Mouse (Mus musculus) forebrain, postnatal 0 days (tissue): ENCODE results near the gene Lhfp. TPM values are rescaled to one million over a fixed set of nuclear protein-coding genes. Genes with fewer than 3 reads are reported as not detected.

Experiments
- ATAC-seq: fragments of 200-750 bp; cut with Nextera tagmentation; 2 replicates; pipeline ENCODE4 v1.8.0; 2017; ENCODE audit warnings: mild to moderate bottlenecking, moderate library complexity
- DNase-seq: peaks from one replicate; pipeline ENCODE4 v3.0.0-alpha.2; 2015
- H3K27ac ChIP-seq: fragments of 300-500 bp; sonication (generic); 2 replicates; pipeline ENCODE4 v1.5.1; 2014; ENCODE audit warnings: low read depth, mild to moderate bottlenecking, antibody characterized with exemption, low read length, moderate library complexity, mixed read lengths
- H3K27me3 ChIP-seq: fragments of 300-500 bp; sonication (generic); 2 replicates; pipeline ENCODE4 v1.6.1; 2014; ENCODE audit warnings: mild to moderate bottlenecking, low read length, mixed read lengths; ENCODE audit not compliant: insufficient read depth
- H3K36me3 ChIP-seq: fragments of 300-500 bp; sonication (generic); 2 replicates; pipeline ENCODE4 v1.6.1; 2014; ENCODE audit warnings: mild to moderate bottlenecking, moderate library complexity; ENCODE audit not compliant: insufficient read depth
- H3K4me1 ChIP-seq: fragments of 300-500 bp; sonication (generic); 2 replicates; pipeline ENCODE4 v1.6.1; 2014; ENCODE audit warnings: antibody characterized with exemption; ENCODE audit not compliant: insufficient read depth
- H3K4me2 ChIP-seq: fragments of 300-500 bp; sonication (generic); 2 replicates; pipeline ENCODE4 v1.6.1; 2014; ENCODE audit warnings: low read depth, mild to moderate bottlenecking, moderate library complexity
- H3K4me3 ChIP-seq: fragments of 300-500 bp; sonication (generic); 2 replicates; pipeline ENCODE4 v1.5.1; 2014; ENCODE audit warnings: low read depth, low read length, mixed read lengths
- H3K9ac ChIP-seq: fragments of 300-500 bp; sonication (generic); 2 replicates; pipeline ENCODE4 v1.6.1; 2014; ENCODE audit warnings: mild to moderate bottlenecking
- H3K9me3 ChIP-seq: fragments of 300-500 bp; sonication (generic); 2 replicates; pipeline ENCODE4 v1.6.1; 2016; ENCODE audit warnings: low read length
- CTCF ChIP-seq: sonication (generic); IDR thresholded peaks from 2 replicates; pipeline ENCODE4 v1.5.1; 2016; ENCODE audit warnings: antibody characterized with exemption, control low read depth, low read depth
- WGBS: fragments of 180-500 bp; shearing (Covaris S2); extraction: QIAGEN DNeasy Blood & Tissue Kit; methylation state at CpG from one replicate; pipeline ENCODE4 v1.1.7; 2014; 5-methylcytosine and 5-hydroxymethylcytosine counted together
- polyA plus RNA-seq: library from polyadenylated mRNA; unstranded; fragments of >200 nt; fragmentation: Nextera tagmentation; extraction: Ambion mirVana; gene quantifications from 2 replicates; pipeline ENCODE4 v1.2.1, GENCODE M21; 2015
- total RNA-seq: library from RNA; depleted of rRNA; stranded (reverse); fragments of >200 nt; gene quantifications from 2 replicates; pipeline ENCODE4 v1.2.3, GENCODE M21; 2014

Gene Lhfp
- total and polyA plus RNA-seq, 2 experiments from 2014 or later: 44.7 to 60.8 TPM

GRCm38 (mm10) chr3:53074761-53075160 is 33.4 kb downstream of the Lhfp start:
- no peak for ATAC-seq
- H3K4me3 ChIP-seq: no peak overlapping the region
- H3K9me3 ChIP-seq: no peaks in the 10 kb centered on the region
- no peak overlapping the region for H3K27ac ChIP-seq
- no peak for DNase-seq
- WGBS: 79% methylated on average over 3 of the region's 3 CpGs
- no peaks in the 10 kb centered on the region for H3K4me1 ChIP-seq
- H3K9ac ChIP-seq: no peak overlapping the region
- TF ChIP-seq CTCF: no peak
- H3K27me3 ChIP-seq: no peaks in the 10 kb centered on the region
- no peak overlapping the region for H3K4me2 ChIP-seq
- H3K36me3 ChIP-seq: no peaks in the 10 kb centered on the region

- H3K27me3 ChIP-seq: no peaks in the 10 kb centered on the region
- 78% methylated on average over 6 of the region's 6 CpGs for WGBS
- H3K4me1 ChIP-seq: no peaks in the 10 kb centered on the region
- H3K4me3 ChIP-seq: no peak overlapping the region
- no peaks in the 10 kb centered on the region for H3K9me3 ChIP-seq
- DNase-seq (no peak), ATAC-seq (no peak)
- H3K27ac ChIP-seq: no peak overlapping the region
- no peaks in the 10 kb centered on the region for H3K36me3 ChIP-seq
- TF ChIP-seq CTCF: no peak
- no peak overlapping the region for H3K4me2 ChIP-seq
- H3K9ac ChIP-seq: no peak overlapping the region
Observed at GRCm38 (mm10) chr3:53080286-53080685, 39.0 kb downstream of the Lhfp start.

DNA sequence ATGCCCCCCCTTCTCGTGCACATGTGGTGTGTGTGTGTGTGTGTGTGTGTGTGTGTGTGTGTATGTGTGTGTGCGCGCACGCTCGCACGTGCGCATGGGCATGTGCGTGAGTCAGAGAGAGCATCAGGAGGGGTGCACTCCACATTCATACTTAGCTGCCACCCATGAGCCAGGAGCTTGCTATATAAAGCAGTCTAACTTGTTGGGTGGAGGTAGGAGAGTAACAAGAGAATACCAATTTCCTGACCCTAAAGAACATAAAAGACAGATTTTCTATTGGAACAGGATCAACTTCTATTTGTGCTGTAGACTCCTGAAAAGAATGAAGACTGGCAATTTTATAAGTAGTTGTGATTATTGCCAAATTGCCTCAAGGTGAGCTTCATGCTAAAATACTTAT is 39.4 kb downstream of the Lhfp start:
- Histone ChIP-seq H3K27ac (no peak overlapping the region), H3K9ac (no peak overlapping the region), H3K4me2 (no peak overlapping the region), H3K9me3 (no peaks in the 10 kb centered on the region), H3K4me3 (no peak overlapping the region), H3K4me1 (no peaks in the 10 kb centered on the region), H3K36me3 (no peaks in the 10 kb centered on the region), H3K27me3 (no peaks in the 10 kb centered on the region)
- 94% methylated on average over 8 of the region's 8 CpGs for WGBS
- ATAC-seq (no peak), DNase-seq (no peak)
- no peak for TF ChIP-seq CTCF

DNA sequence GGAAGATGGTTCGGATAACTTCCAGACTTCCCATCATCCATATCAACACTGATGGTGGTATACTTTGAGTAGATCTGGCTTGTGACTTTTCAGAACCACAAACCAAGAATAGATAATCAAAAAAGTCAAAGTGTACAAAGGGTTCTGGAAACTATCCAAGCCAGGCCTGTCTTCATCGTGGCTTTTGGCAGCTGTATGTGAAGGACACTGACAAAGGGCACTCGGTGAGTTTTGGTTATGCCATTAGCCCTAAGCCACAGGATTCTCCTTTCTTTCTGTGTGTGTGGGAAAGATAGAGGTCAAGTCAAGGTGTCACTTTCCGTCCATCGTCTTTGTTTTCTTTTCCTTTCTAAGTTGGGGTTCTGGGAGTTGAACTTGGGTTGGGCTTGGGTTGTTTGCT is 42.4 kb downstream of the Lhfp start:
- Histone ChIP-seq H3K27ac (no peak overlapping the region), H3K4me3 (no peak overlapping the region), H3K9me3 (no peaks in the 10 kb centered on the region), H3K9ac (no peak overlapping the region), H3K27me3 (no peaks in the 10 kb centered on the region), H3K4me1 (0 out of 2 replicates have a peak, but pooled peaks cover 1% of the 10 kb centered on the region), H3K4me2 (no peak overlapping the region), H3K36me3 (no peaks in the 10 kb centered on the region)
- ATAC-seq (no peak), DNase-seq (no peak)
- no peak for TF ChIP-seq CTCF
- 89% methylated on average over 5 of the region's 5 CpGs for whole genome bisulfite sequencing

GRCm38 (mm10) chr3:53084806-53085205 is 43.5 kb downstream of the Lhfp start:
- Histone ChIP-seq H3K4me2 (no peak overlapping the region), H3K27ac (no peak overlapping the region), H3K27me3 (no peaks in the 10 kb centered on the region), H3K4me3 (no peak overlapping the region), H3K9me3 (no peaks in the 10 kb centered on the region), H3K4me1 (0 out of 2 replicates have a peak, but pooled peaks cover 5% of the 10 kb centered on the region), H3K9ac (no peak overlapping the region), H3K36me3 (no peaks in the 10 kb centered on the region)
- no peak for TF ChIP-seq CTCF
- no peak for DNase-seq
- 76% methylated on average over 8 of the region's 8 CpGs for WGBS
- no peak for ATAC-seq

- H3K4me1 ChIP-seq: 0 out of 2 replicates have a peak, but pooled peaks cover 5% of the 10 kb centered on the region
- no peak overlapping the region for H3K27ac ChIP-seq
- H3K4me2 ChIP-seq: no peak overlapping the region
- no peak overlapping the region for H3K4me3 ChIP-seq
- H3K27me3 ChIP-seq: no peaks in the 10 kb centered on the region
- no peaks in the 10 kb centered on the region for H3K36me3 ChIP-seq
- H3K9me3 ChIP-seq: no peaks in the 10 kb centered on the region
- TF ChIP-seq CTCF: no peak
- H3K9ac ChIP-seq: no peak overlapping the region
- ATAC-seq (no peak), DNase-seq (no peak)
- 84% methylated on average over 7 of the region's 7 CpGs for WGBS
Observed at GRCm38 (mm10) chr3:53086481-53087155, 45.3 kb downstream of the Lhfp start.

- H3K4me1 ChIP-seq: 0 out of 2 replicates have a peak, but pooled peaks cover 5% of the 10 kb centered on the region
- H3K4me2 ChIP-seq: no peak overlapping the region
- H3K36me3 ChIP-seq: no peaks in the 10 kb centered on the region
- ATAC-seq (no peak), DNase-seq (no peak)
- 50% methylated on average over 8 of the region's 8 CpGs for WGBS
- TF ChIP-seq CTCF: no peak
- no peaks in the 10 kb centered on the region for H3K27me3 ChIP-seq
- H3K9me3 ChIP-seq: no peaks in the 10 kb centered on the region
- no peak overlapping the region for H3K9ac ChIP-seq
- H3K27ac ChIP-seq: 0 out of 2 replicates have a peak overlapping the region, but pooled peaks have one; percentile 2
- H3K4me3 ChIP-seq: no peak overlapping the region
Observed at GRCm38 (mm10) chr3:53087156-53087805, 46.0 kb downstream of the Lhfp start.
